Mouse (Mus musculus) left cerebral cortex, adult 9 months (tissue): ENCODE results near the gene Olfr1535.

ENCODE experiments used
- DNase-seq, 2 experiments: peaks; one replicate each; pipeline ENCODE4 v3.0.0; 2022; ENCODE audit warnings: low spot score in 2 of 2

Olfr1535 gene

DNA sequence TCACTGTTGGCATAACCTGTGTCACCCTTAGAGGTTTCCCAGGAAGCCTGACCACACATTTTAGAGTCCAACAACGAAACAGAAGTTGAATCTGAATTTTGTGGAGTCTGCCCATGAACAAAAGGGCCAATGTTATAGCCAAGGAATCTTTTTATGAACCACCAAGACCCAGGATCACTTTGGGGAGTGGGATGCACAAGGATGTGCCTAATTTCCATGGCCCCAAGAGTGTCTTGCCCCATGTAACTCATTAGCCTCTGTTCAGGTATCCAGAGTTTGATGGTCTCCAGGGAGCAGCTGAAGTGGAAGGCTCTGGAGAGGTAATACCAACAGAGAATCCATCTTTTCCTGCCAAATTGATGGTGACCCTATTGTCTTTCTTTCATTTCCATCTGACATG, at the start of gene Olfr1535:
Gene Olfr1535 (minus strand): TSS at position 101 of the 400 bp plus-strand sequence.
- DNase-seq: no peak

DNA sequence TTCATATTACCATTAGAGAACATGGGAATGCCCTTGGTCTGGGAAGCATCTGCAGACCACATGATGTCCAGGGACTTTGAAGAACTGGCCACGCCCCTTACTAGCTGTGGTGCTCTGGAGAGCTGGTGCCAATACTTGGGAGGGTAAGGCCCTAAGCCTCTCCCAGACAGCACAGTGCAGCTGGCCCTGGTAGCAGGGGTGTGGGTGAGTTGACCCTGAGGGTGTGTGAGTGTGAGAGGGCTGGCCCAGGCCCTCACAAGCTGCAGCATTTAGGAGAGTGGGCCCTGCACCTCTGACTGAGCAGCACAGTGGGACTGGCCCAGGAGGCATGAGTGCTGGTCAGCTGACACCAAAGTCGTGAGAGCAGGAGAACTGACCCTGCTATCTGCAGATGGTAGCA, 31.9 kb upstream of the Olfr1535 start:
- DNase-seq: no peak

- no peak for DNase-seq
Measured at GRCm38 (mm10) chr13:21581659-21582058, 22.0 kb upstream of the Olfr1535 start, which contains the start of gene Olfr1364. TSS of gene Olfr1364 (minus strand) at chr13:21581759.

DNA sequence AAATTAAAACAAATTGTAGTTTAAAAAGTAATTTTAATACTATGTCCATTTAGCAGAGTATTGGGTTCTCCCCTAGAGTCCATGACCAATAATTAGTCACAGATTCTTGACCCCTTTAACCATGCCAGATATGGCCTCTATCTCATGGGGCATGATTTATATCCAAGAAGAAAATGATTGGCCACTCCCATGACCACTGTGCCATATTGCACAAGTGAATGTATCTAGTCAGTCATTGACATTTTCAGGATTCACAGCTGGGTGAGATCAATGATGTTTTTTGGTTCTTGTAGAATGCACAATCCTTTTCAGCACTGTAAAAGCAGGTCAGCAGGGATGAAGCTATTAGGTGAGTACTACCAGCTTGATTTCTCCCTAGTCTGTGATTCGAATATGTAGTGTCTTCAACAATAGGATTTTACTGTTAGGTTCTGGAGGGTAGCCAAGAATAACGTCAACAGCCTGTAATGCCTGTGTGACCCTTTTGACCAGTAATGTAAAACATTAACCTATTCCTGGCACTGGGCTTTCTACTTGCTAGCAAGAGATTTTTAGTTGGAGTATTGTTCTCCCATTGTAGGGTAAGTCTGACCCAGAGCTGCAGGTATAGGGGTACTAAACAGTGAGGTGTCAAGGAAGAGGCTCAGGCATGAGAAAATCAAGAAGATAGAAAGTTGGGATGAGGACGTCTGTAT, 9.1 kb downstream of the Olfr1535 start:
- no peak for DNase-seq

DNA sequence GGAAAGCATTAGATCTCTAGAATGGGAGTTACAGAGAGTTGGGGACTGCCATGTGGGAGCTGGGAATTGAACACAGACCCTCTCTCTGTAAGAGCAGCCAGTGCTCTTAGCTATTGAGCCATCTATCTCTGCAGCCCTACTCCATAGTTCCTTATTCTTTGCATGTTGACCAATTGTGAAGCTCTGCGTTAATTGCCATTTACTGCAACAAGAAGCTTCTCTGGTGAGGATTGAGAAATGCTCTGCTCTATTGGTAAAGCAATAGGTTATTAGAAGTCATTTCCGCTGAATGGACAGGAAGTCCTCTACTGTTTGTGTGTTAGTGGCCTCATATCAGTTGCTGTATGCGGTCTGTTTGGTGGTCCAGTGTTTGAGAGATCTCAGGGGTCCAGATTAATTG, 10.2 kb downstream of the Olfr1535 start:
- DNase-seq: no peak

DNA sequence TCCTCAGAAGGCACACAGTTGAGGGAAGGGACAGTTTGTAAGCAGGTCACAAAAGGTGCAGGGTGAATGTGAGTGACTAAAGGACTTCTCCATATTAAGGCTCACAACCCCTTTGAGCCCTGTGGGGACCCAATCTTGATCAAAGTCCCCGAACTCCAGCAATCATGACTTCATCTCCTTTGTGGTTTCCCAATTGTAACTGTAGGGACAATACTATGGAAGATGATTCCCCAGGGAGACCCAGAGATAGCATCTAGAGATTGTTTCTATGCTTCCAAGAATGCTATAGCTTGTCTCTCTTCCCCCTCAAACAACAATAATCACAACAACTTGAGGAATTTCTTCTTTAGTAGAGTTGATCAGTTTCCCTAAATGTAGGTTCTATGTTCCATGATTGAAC, 17.0 kb downstream of the Olfr1535 start, which contains the start of gene Olfr1366:
Gene Olfr1366 (minus strand): TSS at position 101 of the 400 bp plus-strand sequence.
- DNase-seq: no peak

DNA sequence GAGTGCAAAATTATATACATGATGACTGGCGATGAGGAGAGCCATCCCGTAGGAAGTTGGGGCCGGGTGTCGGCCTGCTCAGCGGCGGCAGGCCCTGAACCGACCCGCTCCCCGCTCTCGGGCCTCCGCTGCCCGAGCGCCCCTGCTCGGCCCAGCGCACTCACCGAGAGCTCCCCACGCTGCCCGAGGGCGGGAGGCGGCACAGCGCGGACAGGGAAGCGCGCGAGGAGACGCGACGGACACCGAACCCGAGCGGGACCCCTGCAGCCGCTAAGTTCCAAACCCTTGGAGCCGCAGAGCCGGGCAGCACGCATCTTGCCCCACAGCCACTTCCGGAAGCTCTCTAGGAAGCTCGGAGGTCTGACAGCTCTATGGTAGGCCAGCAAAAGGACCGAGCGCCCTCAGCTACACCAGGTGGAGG, 28.9 kb downstream of the Olfr1535 start, which contains the start of gene Zkscan8:
Gene Zkscan8 (minus strand): TSS at position 340 of the 421 bp plus-strand sequence.
- DNase-seq: peak; percentile 54 to 84

- no peak for DNase-seq
Measured at GRCm38 (mm10) chr13:21530136-21530535, 29.6 kb downstream of the Olfr1535 start.

DNA sequence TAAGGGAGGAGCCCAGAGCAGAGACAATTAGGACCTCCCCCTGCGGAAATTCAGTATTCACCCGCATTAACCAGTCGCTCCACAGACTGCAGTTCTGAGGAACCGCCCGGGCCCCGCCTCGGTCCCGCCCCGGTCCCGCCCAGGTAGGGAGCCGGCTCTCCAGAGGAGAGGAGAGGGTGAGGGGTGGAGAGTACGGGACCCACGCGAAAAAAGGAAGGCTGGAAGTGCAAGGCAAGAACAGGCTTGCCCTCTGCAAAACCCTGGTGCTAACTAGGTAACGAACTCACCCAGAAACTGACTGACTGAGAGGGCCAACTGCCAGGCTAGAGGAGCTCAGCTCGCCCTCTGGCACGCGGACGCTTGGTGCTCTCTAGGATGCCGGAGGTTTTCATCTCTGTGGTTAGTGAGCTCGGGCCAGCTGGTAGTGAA, 53.5 kb downstream of the Olfr1535 start:
- peak; percentile 32 to 69 for DNase-seq
